Mouse (Mus musculus): ENCODE measurements at regions not wholly inside any gene's neighbourhood (a gene's known extent, or its start where the extent isn't known, plus 50 kb on each side); places are given as distances from the start of the nearest gene placed in this dataset.

DNA sequence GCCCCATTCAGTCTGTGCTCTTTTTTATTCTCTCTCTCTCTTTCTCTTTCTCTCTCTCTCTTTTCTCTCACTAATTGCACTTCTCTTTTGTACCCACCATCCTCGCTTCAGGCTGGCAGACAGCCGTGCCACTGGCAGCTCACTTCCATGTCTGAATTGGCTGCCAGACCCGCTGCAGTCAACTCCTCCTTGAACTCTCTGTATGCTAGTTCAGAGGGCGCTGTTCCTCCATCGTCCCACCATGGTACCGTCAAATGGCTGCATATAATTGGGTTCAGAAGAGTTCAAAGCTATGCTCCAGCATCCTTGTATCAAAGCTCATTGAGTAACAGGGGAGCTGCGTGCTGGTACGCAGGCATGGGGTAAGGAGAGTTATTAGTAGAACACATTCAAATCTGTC lies 520.7 kb upstream of the Nox3 start:
- TF ChIP-seq GATA1 (IDR thresholded peaks at IDR 0.05; ENCODE audit: borderline replicate concordance, low read length) = no peak
- no peak for TF ChIP-seq FLI1 (IDR thresholded peaks at IDR 0.05; ENCODE audit: low read length)
- Histone ChIP-seq H3K27me3 (replicated peaks) (peaks cover 4% of the 10 kb centered on the region), H3K4me3 (replicated peaks) (no peak overlapping the region), H3K4me1 (peaks cover 8% of the 10 kb centered on the region), H3K36me3 (replicated peaks; ENCODE audit: low read length) (no peaks in the 10 kb centered on the region), H3K9me3 (no peaks in the 10 kb centered on the region)

DNA sequence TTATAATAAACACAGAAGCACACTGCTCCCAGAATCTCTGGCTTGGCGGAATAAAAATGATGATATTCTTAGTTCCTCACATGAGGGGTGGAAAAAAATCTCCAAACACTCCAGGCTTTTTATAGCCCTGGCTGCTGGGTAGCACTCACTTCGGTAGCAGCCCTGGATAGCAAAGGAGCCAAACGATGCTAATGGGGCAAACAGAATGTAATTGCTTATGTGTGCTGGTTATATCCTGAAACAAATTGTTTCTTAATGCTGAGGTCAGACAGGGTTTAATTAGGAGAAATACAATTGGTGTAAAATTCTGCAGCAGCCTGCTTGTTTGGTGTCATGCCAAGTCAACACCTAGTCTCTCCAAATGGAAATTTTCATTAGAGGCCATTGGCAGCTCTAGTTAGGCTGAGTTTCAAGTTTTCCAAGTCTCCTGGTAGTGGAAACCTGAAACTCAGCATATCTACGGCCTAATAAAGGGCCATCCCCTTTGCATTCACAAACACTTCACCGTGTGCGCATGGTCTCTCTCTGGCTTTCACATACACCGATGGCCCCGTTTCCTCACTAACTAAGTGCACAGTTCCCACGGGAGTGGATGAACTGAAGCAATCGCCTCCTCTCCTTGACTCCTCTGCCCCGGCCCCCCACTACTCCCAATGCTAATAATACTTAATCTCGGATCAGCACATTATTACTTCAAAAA lies 524.8 kb upstream of the Nox3 start:
- no peak for TF ChIP-seq FLI1 (IDR thresholded peaks at IDR 0.05; ENCODE audit: low read length)
- no peak for TF ChIP-seq GATA1 (IDR thresholded peaks at IDR 0.05; ENCODE audit: borderline replicate concordance, low read length)
- H3K4me3 ChIP-seq (replicated peaks) = no peak overlapping the region
- no peaks in the 10 kb centered on the region for H3K9me3 ChIP-seq
- H3K4me1 ChIP-seq = peaks cover 5% of the 10 kb centered on the region
- no peaks in the 10 kb centered on the region for H3K36me3 ChIP-seq (replicated peaks; ENCODE audit: low read length)
- H3K27me3 ChIP-seq (replicated peaks) = peaks cover 1% of the 10 kb centered on the region

DNA sequence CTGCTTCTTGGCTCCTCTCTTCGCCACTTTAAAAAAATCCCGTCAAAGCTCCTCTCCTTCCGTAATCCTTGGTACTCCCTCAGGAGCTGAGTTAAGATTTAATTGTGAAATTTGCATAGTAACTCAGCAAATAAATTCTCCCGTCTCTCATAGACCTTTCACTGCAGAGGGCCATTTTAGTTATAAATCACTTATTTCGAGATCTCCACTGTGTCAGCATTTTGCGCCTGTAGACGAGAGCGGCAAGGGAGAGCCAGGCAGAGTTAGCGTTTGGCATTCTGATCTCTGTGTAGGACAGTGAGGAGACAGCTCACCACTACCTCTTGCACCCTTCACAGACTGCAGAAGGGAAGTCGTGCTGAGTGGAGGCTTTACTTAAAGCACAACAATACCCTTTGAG lies 531.8 kb upstream of the Nox3 start:
- TF ChIP-seq FLI1 (IDR thresholded peaks at IDR 0.05; ENCODE audit: low read length) (no peak), GATA1 (IDR thresholded peaks at IDR 0.05; ENCODE audit: borderline replicate concordance, low read length) (no peak)
- no peaks in the 10 kb centered on the region for H3K9me3 ChIP-seq
- no peaks in the 10 kb centered on the region for H3K36me3 ChIP-seq (replicated peaks; ENCODE audit: low read length)
- H3K27me3 ChIP-seq (replicated peaks) = no peaks in the 10 kb centered on the region
- peaks cover 9% of the 10 kb centered on the region for H3K4me1 ChIP-seq
- no peak overlapping the region for H3K4me3 ChIP-seq (replicated peaks)

DNA sequence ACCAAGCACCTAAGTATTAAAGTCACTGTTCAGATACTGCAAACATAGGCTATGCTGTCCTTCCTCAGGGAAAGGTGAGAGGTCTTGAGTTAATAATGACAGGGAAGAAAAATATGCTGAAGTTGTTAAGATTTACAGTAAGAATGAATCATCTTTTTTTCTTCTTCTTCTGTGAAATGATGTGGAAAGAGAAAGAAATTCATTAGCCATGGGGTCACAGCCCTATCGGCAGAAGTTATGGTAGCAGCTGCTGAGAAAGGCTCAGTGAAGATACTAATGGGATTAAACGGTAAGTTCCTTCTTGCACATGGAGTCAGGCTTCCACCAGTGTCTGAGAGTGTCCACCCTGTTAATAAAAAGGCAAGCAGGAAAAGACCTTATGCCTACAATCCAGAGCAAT lies 533.9 kb upstream of the Nox3 start:
- Histone ChIP-seq H3K27me3 (replicated peaks) (no peaks in the 10 kb centered on the region), H3K4me1 (peaks cover 9% of the 10 kb centered on the region), H3K9me3 (no peaks in the 10 kb centered on the region), H3K36me3 (replicated peaks; ENCODE audit: low read length) (no peaks in the 10 kb centered on the region), H3K4me3 (replicated peaks) (no peak overlapping the region)
- TF ChIP-seq FLI1 (IDR thresholded peaks at IDR 0.05; ENCODE audit: low read length) (no peak), GATA1 (IDR thresholded peaks at IDR 0.05; ENCODE audit: borderline replicate concordance, low read length) (no peak)

DNA sequence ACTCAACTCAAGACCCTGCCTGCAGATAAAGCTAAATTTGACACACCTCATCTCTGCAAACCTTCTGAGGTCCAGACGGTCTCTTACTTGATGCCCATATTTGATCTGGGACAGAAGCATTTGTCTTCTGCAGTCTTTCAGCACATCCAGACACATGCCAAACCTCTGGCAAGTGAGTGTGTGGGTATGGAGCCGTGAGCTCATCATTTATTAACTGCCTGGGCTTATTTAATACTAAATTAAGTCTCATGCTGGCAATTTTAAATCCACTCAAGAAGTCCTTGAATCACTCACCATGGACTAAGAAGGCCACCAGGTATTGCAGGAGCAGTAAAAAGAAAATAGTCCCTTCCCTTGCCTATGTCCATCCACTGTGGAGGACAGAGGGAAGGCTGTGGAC lies 554.4 kb upstream of the Nox3 start:
- Histone ChIP-seq H3K4me1 (peaks cover 8% of the 10 kb centered on the region; the same call in 1 of the 2 replicates), H3K27me3 (replicated peaks) (no peaks in the 10 kb centered on the region), H3K36me3 (replicated peaks; ENCODE audit: low read length) (no peaks in the 10 kb centered on the region), H3K9me3 (no peaks in the 10 kb centered on the region), H3K4me3 (replicated peaks) (no peak overlapping the region)
- TF ChIP-seq FLI1 (IDR thresholded peaks at IDR 0.05; ENCODE audit: low read length) (no peak), GATA1 (IDR thresholded peaks at IDR 0.05; ENCODE audit: borderline replicate concordance, low read length) (no peak)

- H3K4me1 ChIP-seq = peaks cover 3% of the 10 kb centered on the region; the same call in 1 of the 2 replicates
- H3K9me3 ChIP-seq = no peaks in the 10 kb centered on the region; the same call in 1 of the 2 replicates
- H3K4me3 ChIP-seq (replicated peaks) = no peak overlapping the region
- TF ChIP-seq FLI1 (IDR thresholded peaks at IDR 0.05; ENCODE audit: low read length) (no peak), GATA1 (IDR thresholded peaks at IDR 0.05; ENCODE audit: borderline replicate concordance, low read length) (no peak)
- no peaks in the 10 kb centered on the region for H3K27me3 ChIP-seq (replicated peaks)
- no peaks in the 10 kb centered on the region for H3K36me3 ChIP-seq (replicated peaks; ENCODE audit: low read length)
Observed at GRCm38 (mm10) chr17:4265471-4265870, 569.4 kb upstream of the Nox3 start.

DNA sequence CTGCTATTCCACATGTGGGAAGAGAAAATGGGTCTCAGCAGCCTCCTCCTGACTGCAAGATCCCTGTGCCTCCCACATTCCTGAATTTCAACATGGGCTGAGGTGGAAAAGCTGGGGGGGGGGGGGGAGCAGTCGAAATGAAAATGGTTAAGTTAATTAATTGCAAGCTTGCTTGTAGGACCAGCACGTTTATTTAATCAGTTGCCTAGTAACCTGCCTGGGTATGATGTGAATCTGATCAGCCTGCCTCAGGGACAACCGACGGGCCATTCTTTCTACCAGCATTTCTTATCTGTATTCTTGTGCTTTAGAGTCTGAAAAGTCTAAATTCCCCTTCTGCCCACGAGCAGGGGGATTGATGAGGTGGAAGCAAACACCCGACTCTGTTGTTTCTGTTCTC lies 569.9 kb upstream of the Nox3 start:
- Histone ChIP-seq H3K4me3 (replicated peaks) (no peak overlapping the region), H3K36me3 (replicated peaks; ENCODE audit: low read length) (no peaks in the 10 kb centered on the region), H3K27me3 (replicated peaks) (no peaks in the 10 kb centered on the region), H3K9me3 (no peaks in the 10 kb centered on the region; the same call in 1 of the 2 replicates), H3K4me1 (peaks cover 3% of the 10 kb centered on the region; the same call in 1 of the 2 replicates)
- TF ChIP-seq GATA1 (IDR thresholded peaks at IDR 0.05; ENCODE audit: borderline replicate concordance, low read length) (no peak), FLI1 (IDR thresholded peaks at IDR 0.05; ENCODE audit: low read length) (no peak)

DNA sequence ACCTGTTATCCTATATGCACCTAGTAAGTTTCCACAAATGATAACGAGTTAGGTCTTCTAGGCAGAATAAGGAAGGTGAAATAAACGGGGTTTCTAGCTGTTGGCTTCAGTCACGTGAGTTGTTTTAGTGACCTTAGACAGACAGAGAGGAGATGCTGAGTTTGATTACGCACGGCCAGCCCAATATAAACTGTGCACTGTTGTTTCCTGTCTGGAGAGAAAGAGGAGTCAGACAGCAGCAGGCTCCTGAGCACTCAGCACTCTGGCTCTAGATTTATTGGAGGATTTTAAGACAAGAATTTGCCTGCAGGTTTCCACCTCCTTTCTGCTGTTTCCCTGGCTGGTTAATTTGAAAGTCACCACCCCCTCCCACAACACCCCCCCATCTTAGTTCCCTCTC lies 570.4 kb upstream of the Nox3 start:
- Histone ChIP-seq H3K9me3 (no peaks in the 10 kb centered on the region; the same call in 1 of the 2 replicates), H3K4me3 (replicated peaks) (no peak overlapping the region), H3K36me3 (replicated peaks; ENCODE audit: low read length) (no peaks in the 10 kb centered on the region), H3K27me3 (replicated peaks) (no peaks in the 10 kb centered on the region), H3K4me1 (peaks cover 3% of the 10 kb centered on the region; the same call in 1 of the 2 replicates)
- TF ChIP-seq GATA1 (IDR thresholded peaks at IDR 0.05; ENCODE audit: borderline replicate concordance, low read length) (no peak), FLI1 (IDR thresholded peaks at IDR 0.05; ENCODE audit: low read length) (no peak)

GRCm38 (mm10) chr17:4268380-4268779 lies 572.3 kb upstream of the Nox3 start:
- H3K36me3 ChIP-seq (replicated peaks; ENCODE audit: low read length) = no peaks in the 10 kb centered on the region
- TF ChIP-seq FLI1 (IDR thresholded peaks at IDR 0.05; ENCODE audit: low read length) (no peak), GATA1 (IDR thresholded peaks at IDR 0.05; ENCODE audit: borderline replicate concordance, low read length) (no peak)
- no peaks in the 10 kb centered on the region for H3K9me3 ChIP-seq
- no peaks in the 10 kb centered on the region for H3K27me3 ChIP-seq (replicated peaks)
- no peak overlapping the region for H3K4me3 ChIP-seq (replicated peaks)
- H3K4me1 ChIP-seq = peaks cover 3% of the 10 kb centered on the region; the same call in 1 of the 2 replicates

- Histone ChIP-seq H3K27me3 (replicated peaks) (no peaks in the 10 kb centered on the region), H3K9me3 (no peaks in the 10 kb centered on the region), H3K4me1 (peaks cover 15% of the 10 kb centered on the region), H3K4me3 (replicated peaks) (no peak overlapping the region), H3K36me3 (replicated peaks; ENCODE audit: low read length) (no peaks in the 10 kb centered on the region)
- TF ChIP-seq FLI1 (IDR thresholded peaks at IDR 0.05; ENCODE audit: low read length) (no peak), GATA1 (IDR thresholded peaks at IDR 0.05; ENCODE audit: borderline replicate concordance, low read length) (no peak)
Observed at GRCm38 (mm10) chr17:4272456-4272855, 576.4 kb upstream of the Nox3 start.
